Mouse (Mus musculus) layer of hippocampus, adult 8-10 months (tissue): ENCODE measurements around the gene Rhot1. TPM values are rescaled to one million over a fixed set of nuclear protein-coding genes. Genes with fewer than 3 reads are reported as not detected.
"Not testable (repeated sequence)": the region's sequence is repeated elsewhere in the genome, so short reads cannot be mapped to it uniquely, and the experiment has no call there.

Experiments used
- DNase-seq, 2 experiments: peaks; one replicate each; pipeline ENCODE4 v3.0.0; 2022; ENCODE audit warnings: low spot score in 2 of 2
- total RNA-seq, 4 experiments: library from RNA; stranded (reverse); gene quantifications; 2 replicates each; pipeline ENCODE4 v1.2.4; 2022

The Rhot1 gene
- total RNA-seq, 4 experiments from 2014 or later = 61.3 to 76.0 (median 67.7) TPM

GRCm38 (mm10) chr11:80193827-80194226 is 15.0 kb upstream of the Rhot1 start:
- DNase-seq = no peak

- DNase-seq = no peak
These were observed 12.5 kb upstream of the Rhot1 start for GRCm38 (mm10) chr11:80196351-80196750.

DNA sequence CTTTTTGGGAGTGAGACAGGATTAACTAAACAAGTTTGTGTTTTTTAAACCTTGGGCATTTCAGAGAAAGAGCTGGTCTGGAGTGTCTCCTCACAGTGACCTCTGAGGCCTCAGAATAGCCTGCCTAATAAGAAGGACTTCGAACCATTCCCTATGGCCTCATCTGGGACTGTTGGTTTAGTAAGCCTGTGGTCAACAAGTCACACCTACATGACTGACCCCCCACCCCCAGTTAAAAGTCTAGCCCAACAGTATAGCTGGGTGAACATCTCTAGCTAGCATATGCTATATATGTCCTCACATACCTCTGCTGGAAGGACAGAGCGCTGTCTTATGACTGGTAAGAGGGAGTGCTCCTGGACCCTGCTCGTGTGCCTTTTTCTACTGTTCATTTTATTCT is 9.5 kb upstream of the Rhot1 start:
- DNase-seq = no peak

GRCm38 (mm10) chr11:80199773-80200172 is 9.0 kb upstream of the Rhot1 start:
- no peak for DNase-seq

- no peak for DNase-seq
These were observed 8.5 kb upstream of the Rhot1 start for GRCm38 (mm10) chr11:80200326-80200725.

GRCm38 (mm10) chr11:80202296-80202695 is 6.5 kb upstream of the Rhot1 start:
- DNase-seq = no peak

GRCm38 (mm10) chr11:80204037-80204436 is 4.8 kb upstream of the Rhot1 start:
- DNase-seq = peak; percentile 29 to 42

- no peak for DNase-seq
These were observed 3.9 kb upstream of the Rhot1 start for GRCm38 (mm10) chr11:80204941-80205340.

DNA sequence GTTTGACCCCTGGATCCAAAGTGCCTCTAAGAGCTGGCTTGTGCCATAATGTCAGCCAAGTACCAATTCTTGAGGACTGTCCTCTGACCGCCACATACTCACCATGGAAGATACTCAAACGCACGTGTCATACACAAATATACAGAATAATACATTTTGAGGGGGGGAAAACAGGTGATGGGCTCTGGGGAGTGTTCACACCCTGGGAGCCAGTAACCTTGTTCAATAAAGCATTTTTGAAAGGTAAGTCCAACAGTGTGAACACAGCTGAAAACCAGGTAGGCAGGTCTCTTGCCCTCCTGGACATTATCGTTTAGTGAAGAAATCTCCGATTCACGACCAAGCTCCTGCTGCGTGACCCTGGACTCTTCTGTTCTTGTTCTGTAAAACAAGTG is 357 bp upstream of the Rhot1 start:
- DNase-seq = no peak

DNA sequence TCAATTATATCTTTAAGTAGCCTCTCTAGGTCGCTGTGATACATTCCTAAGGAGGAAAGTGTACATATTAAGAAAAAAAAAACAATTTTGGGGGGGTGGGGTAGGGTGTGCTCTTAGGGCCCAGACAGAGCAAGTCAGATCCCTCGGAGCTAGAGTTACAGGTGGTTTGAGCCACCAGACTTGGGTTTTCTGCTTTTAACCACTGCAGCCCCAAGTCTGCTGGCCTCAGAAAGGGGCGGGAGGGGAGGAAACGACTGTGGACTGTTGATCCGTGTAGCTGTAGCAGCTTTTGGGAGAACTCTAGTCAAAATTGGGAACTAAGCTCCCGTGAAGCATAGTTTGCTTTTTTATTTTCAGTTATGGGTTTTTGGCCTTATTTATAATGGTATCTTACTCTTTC is 1.5 kb downstream of the Rhot1 start:
- no peak for DNase-seq

GRCm38 (mm10) chr11:80212282-80212681 is 3.5 kb downstream of the Rhot1 start:
- DNase-seq = no peak

- DNase-seq = no peak
These were observed 6.5 kb downstream of the Rhot1 start for GRCm38 (mm10) chr11:80215291-80215690.

GRCm38 (mm10) chr11:80218657-80219293 is 10.0 kb downstream of the Rhot1 start:
- DNase-seq = no peak

- DNase-seq = not testable (repeated sequence)
These were observed 21.2 kb downstream of the Rhot1 start for GRCm38 (mm10) chr11:80230066-80230465.

DNA sequence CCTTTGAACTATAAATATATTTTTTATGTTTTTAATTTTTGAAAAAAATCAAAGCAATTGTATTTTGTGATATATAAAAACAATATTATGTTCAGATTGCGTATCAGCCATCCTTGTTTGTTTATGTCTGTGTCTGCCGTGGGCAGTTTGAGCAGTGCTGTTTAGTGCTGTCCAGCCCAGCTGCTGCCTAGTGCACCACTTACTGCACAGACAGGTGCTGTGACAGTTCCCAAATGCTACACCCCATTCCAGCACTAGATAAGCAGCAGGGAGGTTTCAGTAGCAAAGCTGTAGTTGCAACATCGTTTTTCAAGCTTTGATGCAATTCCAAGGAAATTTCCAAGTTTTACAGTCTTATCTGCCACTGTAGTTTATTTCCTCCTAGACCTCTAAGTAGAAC is 28.5 kb downstream of the Rhot1 start:
- DNase-seq = no peak

GRCm38 (mm10) chr11:80238306-80238705 is 29.5 kb downstream of the Rhot1 start:
- no peak for DNase-seq

- DNase-seq = no peak
These were observed 38.2 kb downstream of the Rhot1 start for GRCm38 (mm10) chr11:80247026-80247425.

DNA sequence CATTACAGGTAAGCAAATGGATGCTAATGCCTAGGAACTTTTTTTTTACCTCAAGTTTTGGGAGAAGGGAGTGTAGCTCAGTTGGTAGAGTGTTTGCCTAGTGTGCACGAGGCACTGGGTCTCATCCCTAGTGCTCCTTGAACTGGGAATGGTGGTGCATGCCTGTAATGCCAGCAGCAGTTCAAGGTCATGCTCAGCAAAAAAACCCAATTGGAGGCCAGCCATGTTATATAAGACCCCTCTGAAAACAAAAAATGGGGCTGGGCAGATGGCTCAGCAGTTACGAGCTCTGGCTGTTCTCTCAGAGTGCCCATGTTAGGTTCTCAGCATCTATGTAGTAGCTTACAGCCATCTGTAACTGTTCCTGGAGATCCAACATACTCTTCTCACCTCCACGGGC is 39.7 kb downstream of the Rhot1 start:
- DNase-seq = no peak

GRCm38 (mm10) chr11:80264137-80264536 is 55.3 kb downstream of the Rhot1 start:
- no peak for DNase-seq

DNA sequence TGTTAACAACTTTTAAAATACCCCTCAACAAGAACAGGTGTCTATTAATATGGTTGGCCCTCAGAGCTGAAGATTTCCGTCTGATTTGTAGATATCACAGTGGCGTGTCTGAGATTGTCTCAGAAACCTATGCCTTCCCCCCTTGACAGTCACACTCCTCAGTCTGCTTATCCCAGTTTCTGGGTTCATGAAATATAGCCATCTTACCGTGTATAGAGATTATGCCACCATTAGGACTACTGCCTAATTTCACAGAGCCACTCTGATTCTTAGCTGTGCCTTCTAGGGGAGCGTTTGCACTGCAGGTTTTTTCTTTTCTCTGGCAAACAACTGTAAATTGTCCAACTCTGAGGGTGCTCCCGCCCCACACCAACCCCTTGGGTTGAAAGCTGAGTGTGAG is 62.3 kb downstream of the Rhot1 start:
- no peak for DNase-seq

GRCm38 (mm10) chr11:80275011-80275410 is 66.2 kb downstream of the Rhot1 start:
- no peak for DNase-seq

- no peak for DNase-seq
These were observed 69.2 kb downstream of the Rhot1 start for GRCm38 (mm10) chr11:80278054-80278453.

DNA sequence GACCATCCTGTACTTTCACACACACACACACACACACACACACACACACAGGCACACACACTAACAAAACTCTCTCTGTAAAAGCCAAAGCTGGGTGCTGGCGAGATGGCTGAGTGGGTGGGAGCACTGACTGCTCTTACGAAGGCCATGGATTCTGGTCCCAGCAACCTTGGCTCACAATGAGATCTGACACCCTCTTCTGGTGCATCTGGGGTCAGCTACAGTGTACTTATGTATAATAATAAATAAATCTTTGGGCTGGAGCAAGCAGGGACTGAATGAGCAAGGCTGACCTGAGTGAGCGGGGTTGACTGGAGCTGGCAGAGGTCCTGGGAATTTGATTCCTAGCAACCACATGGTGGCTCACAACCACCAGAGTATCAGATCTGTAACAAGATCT is 75.0 kb downstream of the Rhot1 start:
- no peak for DNase-seq

- no peak for DNase-seq
These were observed 75.8 kb downstream of the Rhot1 start for GRCm38 (mm10) chr11:80284641-80285040.
